Mouse (Mus musculus) limb, embryonic 11.5 days (tissue): ENCODE results near the gene D330020A13Rik. TPM values are rescaled to one million over a fixed set of nuclear protein-coding genes. Genes with fewer than 3 reads are reported as not detected.

Experiments
- ATAC-seq: fragments of 200-750 bp; cut with Nextera tagmentation; 2 replicates; pipeline ENCODE4 v1.8.0; 2017; ENCODE audit warnings: low read depth; ENCODE audit not compliant: insufficient number of reproducible peaks, low FRiP score, low TSS enrichment
- DNase-seq: peaks from one replicate; pipeline ENCODE4 v3.0.0-alpha.2; 2015; ENCODE audit warnings: low spot score
- H3K27ac ChIP-seq: fragments of 300-500 bp; sonication (generic); replicated peaks from 2 replicates; pipeline ENCODE4 v1.5.1; 2014; ENCODE audit warnings: low read depth, mild to moderate bottlenecking, low read length
- H3K27me3 ChIP-seq: fragments of 300-500 bp; sonication (generic); 2 replicates; pipeline ENCODE4 v1.6.1; 2014; ENCODE audit warnings: mild to moderate bottlenecking, low read length, mixed read lengths; ENCODE audit not compliant: control insufficient read depth, insufficient read depth
- H3K36me3 ChIP-seq: fragments of 300-500 bp; sonication (generic); 2 replicates; pipeline ENCODE4 v1.6.1; 2014; ENCODE audit warnings: mild to moderate bottlenecking, low read length, moderate library complexity, mixed read lengths; ENCODE audit not compliant: control insufficient read depth, insufficient read depth
- H3K4me1 ChIP-seq: fragments of 300-500 bp; sonication (generic); 2 replicates; pipeline ENCODE4 v1.6.1; 2014; ENCODE audit warnings: low read length, mixed read lengths; ENCODE audit not compliant: control insufficient read depth, insufficient read depth
- H3K4me2 ChIP-seq: fragments of 300-500 bp; sonication (generic); 2 replicates; pipeline ENCODE4 v1.6.1; 2014; ENCODE audit warnings: low read depth, mild to moderate bottlenecking, moderate library complexity; ENCODE audit not compliant: severe bottlenecking
- H3K4me3 ChIP-seq: fragments of 300-500 bp; sonication (generic); 2 replicates; pipeline ENCODE4 v1.5.1; 2014; ENCODE audit warnings: low read depth, low read length
- H3K9ac ChIP-seq: fragments of 300-500 bp; sonication (generic); 2 replicates; pipeline ENCODE4 v1.6.1; 2014; ENCODE audit warnings: mild to moderate bottlenecking, low read length
- H3K9me3 ChIP-seq: fragments of 300-500 bp; sonication (generic); 2 replicates; pipeline ENCODE4 v1.6.1; 2016; ENCODE audit warnings: low read length; ENCODE audit not compliant: control insufficient read depth
- WGBS: fragments of 180-500 bp; shearing (Covaris S2); extraction: QIAGEN DNeasy Blood & Tissue Kit; methylation state at CpG from one replicate; pipeline ENCODE4 v1.1.7; 2014; 5-methylcytosine and 5-hydroxymethylcytosine counted together
- polyA plus RNA-seq: library from polyadenylated mRNA; unstranded; fragments of >200 nt; fragmentation: Nextera tagmentation; extraction: Ambion mirVana; gene quantifications from 2 replicates; pipeline ENCODE4 v1.2.1, GENCODE M21; 2014

Gene D330020A13Rik
- not detected in 2 replicates for polyA plus RNA-seq

GRCm38 (mm10) chr6:120294056-120294784 lies at the start of gene D330020A13Rik, which contains the start of gene B4galnt3:
Gene D330020A13Rik, plus strand, starts transcription at chr6:120294364.
Gene B4galnt3, minus strand, starts transcription at chr6:120294559.
- WGBS = under 1% methylated on average over 73 of the region's 79 CpGs
- ATAC-seq (peak; percentile 65), DNase-seq (peak; percentile 73)
- Histone ChIP-seq H3K9ac (peak within 1 kb of the TSS; percentile 60), H3K36me3 (no peaks in the 10 kb centered on the region), H3K4me1 (0 out of 2 replicates have a peak, but pooled peaks cover 4% of the 10 kb centered on the region), H3K4me2 (peak within 1 kb of the TSS; percentile 98), H3K4me3 (peak within 1 kb of the TSS; percentile 67), H3K9me3 (no peaks in the 10 kb centered on the region), H3K27ac (no peak within 1 kb of the TSS), H3K27me3 (peaks cover 22% of the 10 kb centered on the region)

DNA sequence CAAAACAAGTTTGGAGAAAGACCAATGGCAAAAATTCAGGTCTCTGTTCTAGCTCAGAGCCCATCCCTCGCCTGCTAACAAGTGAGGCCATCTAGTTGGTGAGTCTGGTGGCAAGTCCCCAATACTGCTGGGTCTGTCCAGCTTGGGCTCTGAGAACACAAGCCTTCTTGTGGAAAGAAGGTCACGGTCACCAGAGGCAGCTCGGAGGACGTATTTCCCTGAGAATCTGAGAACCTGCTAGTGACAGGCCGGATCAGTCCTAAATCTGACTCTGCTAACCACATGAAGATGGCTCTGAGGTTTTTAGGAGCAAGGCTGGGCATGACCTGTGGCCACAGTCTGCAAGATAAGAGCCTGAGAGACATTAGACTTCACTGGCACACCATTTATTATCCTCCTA lies 47.5 kb upstream of the D330020A13Rik start:
- no peaks in the 10 kb centered on the region for H3K36me3 ChIP-seq
- H3K9ac ChIP-seq = no peak overlapping the region
- H3K27me3 ChIP-seq = no peaks in the 10 kb centered on the region
- DNase-seq (no peak), ATAC-seq (no peak)
- H3K9me3 ChIP-seq = no peaks in the 10 kb centered on the region
- 80% methylated on average over 5 of the region's 5 CpGs for WGBS
- no peak overlapping the region for H3K27ac ChIP-seq
- no peaks in the 10 kb centered on the region for H3K4me1 ChIP-seq
- no peak overlapping the region for H3K4me2 ChIP-seq
- H3K4me3 ChIP-seq = no peak overlapping the region

- Histone ChIP-seq H3K36me3 (no peaks in the 10 kb centered on the region), H3K27me3 (no peaks in the 10 kb centered on the region), H3K4me3 (no peak overlapping the region), H3K9me3 (no peaks in the 10 kb centered on the region), H3K27ac (no peak overlapping the region), H3K4me2 (no peak overlapping the region), H3K4me1 (no peaks in the 10 kb centered on the region), H3K9ac (no peak overlapping the region)
- DNase-seq (no peak), ATAC-seq (no peak)
- WGBS = 77% methylated on average over 5 of the region's 5 CpGs
These were observed 44.3 kb upstream of the D330020A13Rik start for GRCm38 (mm10) chr6:120249831-120250230.

DNA sequence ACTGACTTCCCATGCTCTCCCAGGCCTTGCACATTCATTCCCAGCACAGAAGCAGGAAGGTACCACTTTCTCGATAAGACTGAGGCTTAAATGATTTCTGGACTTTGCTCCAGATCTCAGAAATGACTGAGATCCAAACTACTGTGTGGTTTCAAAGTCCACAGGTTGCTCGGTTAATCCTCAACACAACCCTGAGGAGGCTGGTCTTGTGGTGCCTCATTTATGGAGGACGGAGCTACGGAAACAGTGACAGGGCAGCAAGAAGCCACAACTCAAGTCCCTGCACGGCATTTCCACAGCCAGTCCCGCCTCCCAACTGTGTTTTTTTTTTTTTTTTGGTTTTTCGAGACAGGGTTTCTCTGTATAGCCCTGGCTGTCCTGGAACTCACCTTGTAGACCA lies 43.2 kb upstream of the D330020A13Rik start:
- Histone ChIP-seq H3K9me3 (no peaks in the 10 kb centered on the region), H3K27ac (no peak overlapping the region), H3K4me1 (no peaks in the 10 kb centered on the region), H3K9ac (no peak overlapping the region), H3K4me3 (no peak overlapping the region), H3K36me3 (no peaks in the 10 kb centered on the region), H3K4me2 (no peak overlapping the region), H3K27me3 (no peaks in the 10 kb centered on the region)
- DNase-seq (no peak), ATAC-seq (no peak)
- 89% methylated on average over 7 of the region's 7 CpGs for WGBS

- Histone ChIP-seq H3K4me2 (no peak overlapping the region), H3K4me3 (no peak overlapping the region), H3K36me3 (no peaks in the 10 kb centered on the region), H3K9ac (no peak overlapping the region), H3K27me3 (no peaks in the 10 kb centered on the region), H3K4me1 (no peaks in the 10 kb centered on the region), H3K9me3 (no peaks in the 10 kb centered on the region), H3K27ac (no peak overlapping the region)
- 92% methylated on average over 2 of the region's 2 CpGs for WGBS
- ATAC-seq (no peak), DNase-seq (no peak)
These were observed 41.4 kb upstream of the D330020A13Rik start for GRCm38 (mm10) chr6:120252741-120253140.

- 49% methylated on average over 4 of the region's 4 CpGs for WGBS
- no peak overlapping the region for H3K4me3 ChIP-seq
- H3K4me1 ChIP-seq = no peaks in the 10 kb centered on the region
- no peaks in the 10 kb centered on the region for H3K9me3 ChIP-seq
- no peak for DNase-seq
- no peaks in the 10 kb centered on the region for H3K36me3 ChIP-seq
- H3K9ac ChIP-seq = no peak overlapping the region
- no peak overlapping the region for H3K27ac ChIP-seq
- H3K27me3 ChIP-seq = no peaks in the 10 kb centered on the region
- H3K4me2 ChIP-seq = no peak overlapping the region
- ATAC-seq = no peak
These were observed 39.5 kb upstream of the D330020A13Rik start for GRCm38 (mm10) chr6:120254640-120255039.

DNA sequence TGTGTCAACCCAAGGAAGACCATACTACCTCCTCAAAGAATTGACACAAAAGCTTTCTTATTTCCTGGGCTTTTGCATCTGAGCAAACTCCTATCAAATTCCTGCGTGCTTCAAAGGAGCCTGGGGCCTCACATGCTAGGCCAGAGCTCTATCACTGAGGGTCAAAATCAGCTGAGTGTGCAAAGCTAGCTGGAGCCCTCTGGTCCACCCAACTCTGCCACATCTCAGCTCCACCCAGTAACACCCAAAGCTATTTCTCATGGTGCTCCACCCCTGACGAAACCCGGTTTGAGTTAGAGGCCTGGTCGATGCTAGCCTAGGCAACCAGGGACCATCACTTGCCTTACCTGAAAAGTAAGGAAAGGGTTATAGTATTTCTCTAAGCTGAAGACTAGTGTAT lies 39.0 kb upstream of the D330020A13Rik start:
- Histone ChIP-seq H3K4me2 (no peak overlapping the region), H3K4me1 (no peaks in the 10 kb centered on the region), H3K9ac (no peak overlapping the region), H3K9me3 (no peaks in the 10 kb centered on the region), H3K4me3 (no peak overlapping the region), H3K27me3 (no peaks in the 10 kb centered on the region), H3K27ac (no peak overlapping the region), H3K36me3 (no peaks in the 10 kb centered on the region)
- 54% methylated on average over 4 of the region's 4 CpGs for WGBS
- ATAC-seq = no peak
- no peak for DNase-seq

GRCm38 (mm10) chr6:120255701-120256100 lies 38.5 kb upstream of the D330020A13Rik start:
- Histone ChIP-seq H3K27ac (no peak overlapping the region), H3K9ac (no peak overlapping the region), H3K4me3 (no peak overlapping the region), H3K4me2 (no peak overlapping the region), H3K36me3 (no peaks in the 10 kb centered on the region), H3K4me1 (no peaks in the 10 kb centered on the region), H3K27me3 (no peaks in the 10 kb centered on the region), H3K9me3 (no peaks in the 10 kb centered on the region)
- ATAC-seq = no peak
- no peak for DNase-seq
- WGBS = 81% methylated on average over 12 of the region's 12 CpGs
